Mouse (Mus musculus) liver, adult 2 months (tissue): ENCODE results near the gene Gm17545. TPM values are rescaled to one million over a fixed set of nuclear protein-coding genes. Genes with fewer than 3 reads are reported as not detected.

Experiments
- DNase-seq: peaks from one replicate; pipeline ENCODE4 v3.0.0-alpha.2; 2011; ENCODE audit warnings: low read depth, low spot score; ENCODE audit errors: extremely low read depth
- H3K27ac ChIP-seq: fragments of 200-500 bp; replicated peaks from 2 replicates; pipeline ENCODE4 v1.5.1; 2012; ENCODE audit warnings: low read depth, mild to moderate bottlenecking, control low read depth, inconsistent platforms, low read length; ENCODE audit not compliant: insufficient read depth
- H3K27me3 ChIP-seq: fragments of 200-500 bp; 2 replicates; pipeline ENCODE4 v1.6.1; 2012; ENCODE audit warnings: mild to moderate bottlenecking, moderate library complexity, low read length, inconsistent platforms; ENCODE audit not compliant: control insufficient read depth, insufficient read depth
- H3K36me3 ChIP-seq: fragments of 200-500 bp; 2 replicates; pipeline ENCODE4 v1.6.1; 2012; ENCODE audit warnings: low read length, inconsistent platforms; ENCODE audit not compliant: control insufficient read depth, insufficient read depth
- H3K4me1 ChIP-seq: fragments of 200-500 bp; 2 replicates; pipeline ENCODE4 v1.6.1; 2011; ENCODE audit warnings: low read length; ENCODE audit not compliant: control insufficient read depth, insufficient read depth
- H3K4me3 ChIP-seq: fragments of 200-500 bp; 2 replicates; pipeline ENCODE4 v1.5.1; 2011; ENCODE audit warnings: low read depth, mild to moderate bottlenecking, control low read depth, low read length, moderate library complexity; ENCODE audit not compliant: insufficient read depth
- H3K79me2 ChIP-seq: fragments of 200-500 bp; 2 replicates; pipeline ENCODE4 v1.6.1; 2012; ENCODE audit warnings: inconsistent platforms, mild to moderate bottlenecking, low read length, moderate library complexity; ENCODE audit not compliant: control insufficient read depth, insufficient read depth
- H3K9ac ChIP-seq: fragments of 200-500 bp; 2 replicates; pipeline ENCODE4 v1.6.1; 2012; ENCODE audit warnings: low read depth, mild to moderate bottlenecking, control low read depth, inconsistent platforms, low read length
- CTCF ChIP-seq: fragments of 200-500 bp; IDR thresholded peaks from 2 replicates; pipeline ENCODE4 v1.5.1; 2011; ENCODE audit warnings: low read depth, low read length, control low read depth
- POLR2A ChIP-seq: fragments of 200-500 bp; IDR thresholded peaks from 2 replicates; pipeline ENCODE4 v1.6.1; 2011; ENCODE audit warnings: low read length, control low read depth; ENCODE audit not compliant: insufficient read depth; ENCODE audit errors: extremely low read depth
- WGBS: fragments of 180-500 bp; shearing (Covaris S2); methylation state at CpG from one replicate; pipeline ENCODE4 v1.1.7; 2018; 5-methylcytosine and 5-hydroxymethylcytosine counted together
- polyA plus RNA-seq: library from polyadenylated mRNA; depleted of rRNA; stranded (reverse); fragments of >200 nt; gene quantifications from 2 replicates; pipeline ENCODE4 v1.2.3, GENCODE M21; 2012
- total RNA-seq: library from RNA; depleted of rRNA; stranded (reverse); fragments of >200 nt; gene quantifications from 2 replicates; pipeline ENCODE4 v1.2.3, GENCODE M21; 2014

The Gm17545 gene
- total and polyA plus RNA-seq, 2 experiments, result not detected

DNA sequence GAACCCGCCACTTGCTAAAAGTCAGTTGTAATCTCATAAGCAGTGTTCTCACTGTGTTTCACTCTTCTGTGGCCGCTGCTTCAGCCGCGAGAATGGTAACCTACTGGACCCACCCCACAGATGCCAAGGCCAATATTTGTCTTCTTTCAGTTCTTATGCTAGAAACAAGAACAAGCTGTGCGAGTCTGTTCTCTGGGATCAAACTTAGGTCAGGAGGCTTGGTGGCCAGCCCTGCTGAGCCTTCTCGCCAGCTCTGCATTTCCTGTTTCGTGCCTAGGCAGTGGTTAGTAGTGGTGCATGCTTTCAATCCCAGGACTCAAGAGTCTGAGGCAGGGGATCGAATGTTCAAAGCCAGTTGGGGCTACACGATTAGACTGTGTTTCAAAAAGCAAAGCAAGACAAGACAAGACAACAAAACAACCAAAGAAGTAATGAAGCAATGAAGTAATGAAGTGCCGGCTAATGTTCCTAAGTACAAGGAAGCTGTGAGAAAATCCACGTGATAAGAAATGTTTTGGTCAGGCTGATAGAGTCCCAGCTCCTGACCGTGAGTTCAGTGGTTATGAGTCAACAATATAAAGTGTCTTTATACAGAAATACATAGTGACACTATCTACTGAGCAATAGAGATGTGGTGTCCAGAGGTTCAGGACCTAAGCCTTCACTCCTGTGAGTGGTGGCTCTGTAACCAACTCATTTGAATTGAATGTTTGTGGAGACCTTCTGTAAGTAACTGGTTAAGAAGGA lies 30.6 kb downstream of the Gm17545 start:
- H3K36me3 ChIP-seq, result no peaks in the 10 kb centered on the region
- DNase-seq, result peak; percentile 33
- H3K27ac ChIP-seq, result no peak overlapping the region
- no peak overlapping the region for H3K4me3 ChIP-seq
- H3K4me1 ChIP-seq, result no peaks in the 10 kb centered on the region
- H3K9ac ChIP-seq, result no peak overlapping the region
- H3K79me2 ChIP-seq, result no peaks in the 10 kb centered on the region
- TF ChIP-seq POLR2A (no peak), CTCF (no peak)
- WGBS, result 63% methylated on average over 12 of the region's 12 CpGs
- H3K27me3 ChIP-seq, result no peaks in the 10 kb centered on the region

DNA sequence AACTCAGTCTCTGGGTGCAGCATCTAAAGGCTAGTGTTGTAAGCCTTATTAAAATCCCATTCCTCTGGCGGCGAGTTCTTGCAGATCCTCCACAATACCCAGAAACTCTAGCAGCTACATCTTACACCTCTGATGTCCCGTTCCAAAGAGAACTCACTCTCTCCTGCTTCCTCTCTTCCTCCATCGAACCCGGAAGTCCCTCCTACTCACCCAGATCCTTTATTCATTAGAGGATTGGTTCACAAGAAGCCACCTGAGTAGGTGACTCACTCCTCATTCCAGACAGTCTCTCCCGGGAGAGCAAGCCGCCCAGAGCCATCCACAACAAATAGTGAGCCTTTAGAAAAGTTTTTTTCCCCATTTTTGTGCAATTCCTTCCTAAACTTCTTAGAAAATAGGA lies 32.1 kb downstream of the Gm17545 start:
- H3K36me3 ChIP-seq, result no peaks in the 10 kb centered on the region
- 95% methylated on average over 7 of the region's 7 CpGs for WGBS
- DNase-seq, result no peak
- H3K79me2 ChIP-seq, result no peaks in the 10 kb centered on the region
- no peaks in the 10 kb centered on the region for H3K27me3 ChIP-seq
- TF ChIP-seq POLR2A (no peak), CTCF (no peak)
- H3K9ac ChIP-seq, result no peak overlapping the region
- H3K4me1 ChIP-seq, result no peaks in the 10 kb centered on the region
- H3K27ac ChIP-seq, result no peak overlapping the region
- H3K4me3 ChIP-seq, result no peak overlapping the region

DNA sequence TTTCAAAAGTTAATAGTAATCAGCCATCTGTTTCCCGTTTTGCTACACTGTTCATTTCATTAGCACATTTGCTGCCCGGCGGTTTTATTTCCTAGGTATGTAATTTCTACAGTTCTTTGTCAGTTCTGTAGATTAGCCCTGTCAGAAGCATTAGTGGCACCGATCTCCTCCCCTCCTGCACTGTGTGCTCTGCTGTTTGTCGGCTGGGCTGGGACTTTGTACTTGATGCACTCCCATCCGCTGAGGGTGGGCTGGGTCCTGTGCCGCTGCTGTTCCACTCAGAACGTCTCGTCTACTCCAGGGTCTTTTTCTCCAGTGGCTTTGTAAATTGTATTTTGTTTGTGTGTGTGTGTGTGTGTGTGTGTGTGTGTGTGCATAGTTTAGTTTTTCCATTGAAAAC lies 34.9 kb downstream of the Gm17545 start:
- Histone ChIP-seq H3K36me3 (0 out of 2 replicates have a peak, but pooled peaks cover 1% of the 10 kb centered on the region), H3K79me2 (no peaks in the 10 kb centered on the region), H3K4me1 (no peaks in the 10 kb centered on the region), H3K9ac (no peak overlapping the region), H3K4me3 (no peak overlapping the region), H3K27me3 (no peaks in the 10 kb centered on the region), H3K27ac (no peak overlapping the region)
- TF ChIP-seq CTCF (no peak), POLR2A (no peak)
- no peak for DNase-seq
- WGBS, result 55% methylated on average over 9 of the region's 9 CpGs

DNA sequence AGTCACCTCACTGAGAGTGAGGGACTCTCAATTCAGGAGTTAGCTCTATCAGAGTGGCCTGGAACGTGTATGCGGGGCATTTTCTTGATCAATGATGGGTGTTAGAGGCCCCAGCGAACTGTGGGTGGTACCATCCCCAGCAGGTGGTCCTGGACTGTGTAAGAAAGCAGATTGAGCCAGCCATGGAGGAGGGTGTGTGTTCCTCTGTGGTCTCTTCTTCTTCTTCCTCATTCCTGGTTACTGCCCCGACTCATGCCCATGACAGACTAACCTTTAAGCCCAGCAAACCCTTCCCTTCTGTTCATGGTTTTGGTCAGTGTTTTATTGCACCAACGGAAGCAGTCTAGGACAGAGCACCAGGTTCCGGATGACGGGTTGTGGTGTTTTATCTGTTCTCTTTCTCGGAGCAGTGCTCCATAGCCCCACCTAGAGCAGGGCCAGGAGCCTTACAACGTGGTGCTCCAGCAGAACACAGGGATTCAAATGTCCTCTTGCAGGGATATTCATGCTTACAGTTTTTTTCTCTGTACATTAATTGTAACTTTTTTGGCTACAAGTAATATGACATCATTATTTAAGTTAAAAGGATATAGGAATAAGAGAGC lies 40.2 kb downstream of the Gm17545 start:
- Histone ChIP-seq H3K36me3 (0 out of 2 replicates have a peak, but pooled peaks cover 1% of the 10 kb centered on the region), H3K4me1 (no peaks in the 10 kb centered on the region), H3K27me3 (no peaks in the 10 kb centered on the region), H3K27ac (no peak overlapping the region), H3K4me3 (no peak overlapping the region), H3K79me2 (no peaks in the 10 kb centered on the region), H3K9ac (no peak overlapping the region)
- no peak for DNase-seq
- WGBS, result 88% methylated on average over 9 of the region's 9 CpGs
- TF ChIP-seq POLR2A, result no peak
- 0 out of 2 replicates have a peak, but pooled peaks have one; percentile 24 for TF ChIP-seq CTCF

DNA sequence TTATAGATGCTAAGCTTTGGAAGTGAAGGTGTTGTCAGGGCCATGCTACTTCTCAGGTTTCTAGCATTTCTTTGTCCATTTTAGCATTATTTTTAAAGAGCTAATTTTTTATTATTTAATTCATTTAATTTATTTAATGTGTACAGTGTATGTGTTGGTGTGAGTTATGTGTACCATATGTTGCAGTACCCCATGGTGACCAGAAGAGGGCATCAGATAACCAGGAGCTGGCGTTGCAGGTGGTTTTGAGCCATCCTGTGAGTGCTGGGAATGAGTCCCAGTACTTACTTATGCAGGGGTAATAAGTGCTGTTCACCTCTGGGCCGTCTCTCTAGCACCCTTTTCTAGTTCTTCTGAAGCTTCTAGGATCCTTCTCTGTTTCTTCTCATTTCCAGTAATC lies 41.0 kb downstream of the Gm17545 start:
- H3K4me3 ChIP-seq, result no peak overlapping the region
- H3K27ac ChIP-seq, result no peak overlapping the region
- TF ChIP-seq CTCF (no peak; the same call in 1 of the 2 replicates), POLR2A (no peak)
- H3K79me2 ChIP-seq, result no peaks in the 10 kb centered on the region
- no peaks in the 10 kb centered on the region for H3K27me3 ChIP-seq
- DNase-seq, result no peak
- H3K4me1 ChIP-seq, result no peaks in the 10 kb centered on the region
- no peak overlapping the region for H3K9ac ChIP-seq
- 0 out of 2 replicates have a peak, but pooled peaks cover 1% of the 10 kb centered on the region for H3K36me3 ChIP-seq
- WGBS, result 98% methylated on average over 2 of the region's 2 CpGs
